Mouse (Mus musculus) gastrocnemius, adult 18-20 months (tissue): ENCODE data around the gene Acvr2b. TPM values are rescaled to one million over a fixed set of nuclear protein-coding genes. Genes with fewer than 3 reads are reported as not detected.
A peak's percentile ranks its signal among the peaks of the same experiment; 100 is the strongest.

Experiments
- DNase-seq: peaks from one replicate; pipeline ENCODE4 v3.0.0; 2021; ENCODE audit warnings: low spot score
- total RNA-seq, 2 experiments: library from RNA; stranded (reverse); gene quantifications; 2 replicates each; pipeline ENCODE4 v1.2.3; 2021

Acvr2b gene
- total RNA-seq, 2 experiments from 2014 or later: 12.4 to 14.1 TPM

- DNase-seq: peak; percentile 51
These were observed 6.0 kb downstream of the Acvr2b start for GRCm38 (mm10) chr9:119407884-119408283.

GRCm38 (mm10) chr9:119408898-119409664, 7.2 kb downstream of the Acvr2b start:
- DNase-seq: peak; percentile 80

DNA sequence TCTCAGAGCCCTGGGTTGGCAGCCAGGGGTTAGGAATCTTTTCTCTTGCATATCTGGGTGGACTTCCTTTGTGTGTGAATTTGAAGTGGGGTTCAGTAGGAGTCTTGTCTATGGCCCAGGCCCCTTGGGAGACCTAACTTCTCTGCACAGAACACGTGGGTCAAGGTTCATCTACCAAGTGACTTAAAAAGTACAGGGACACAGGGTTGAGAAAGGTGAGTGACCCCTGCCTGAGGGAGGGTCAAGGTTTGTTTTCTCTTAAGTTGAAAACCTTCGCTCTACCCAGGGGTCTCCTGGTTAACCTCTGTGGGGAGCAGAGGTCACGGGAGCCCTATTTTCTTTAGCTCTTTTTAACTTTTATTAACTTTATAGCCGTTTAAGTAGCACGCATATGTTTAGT, 7.9 kb downstream of the Acvr2b start:
- DNase-seq: no peak

DNA sequence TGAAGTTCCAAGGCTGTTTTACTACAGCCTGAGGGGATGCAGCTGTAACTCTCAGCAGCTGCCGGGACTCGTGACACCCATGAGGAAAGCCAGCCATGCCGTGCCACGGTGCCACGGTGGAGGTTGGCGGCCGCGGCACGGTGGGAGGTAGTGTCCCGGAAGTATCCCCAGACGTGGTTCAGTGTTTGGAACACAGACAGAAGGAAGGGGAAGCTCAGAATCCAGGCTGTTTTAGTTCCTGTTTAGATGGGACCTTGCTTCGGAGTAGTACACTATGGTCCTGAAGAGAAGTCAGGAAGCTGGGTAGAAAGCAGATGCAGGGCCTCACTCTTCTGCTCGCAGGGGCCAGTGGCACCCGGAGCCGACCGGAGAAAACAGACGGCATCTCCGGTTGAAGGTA, 16.1 kb downstream of the Acvr2b start:
- DNase-seq: no peak

DNA sequence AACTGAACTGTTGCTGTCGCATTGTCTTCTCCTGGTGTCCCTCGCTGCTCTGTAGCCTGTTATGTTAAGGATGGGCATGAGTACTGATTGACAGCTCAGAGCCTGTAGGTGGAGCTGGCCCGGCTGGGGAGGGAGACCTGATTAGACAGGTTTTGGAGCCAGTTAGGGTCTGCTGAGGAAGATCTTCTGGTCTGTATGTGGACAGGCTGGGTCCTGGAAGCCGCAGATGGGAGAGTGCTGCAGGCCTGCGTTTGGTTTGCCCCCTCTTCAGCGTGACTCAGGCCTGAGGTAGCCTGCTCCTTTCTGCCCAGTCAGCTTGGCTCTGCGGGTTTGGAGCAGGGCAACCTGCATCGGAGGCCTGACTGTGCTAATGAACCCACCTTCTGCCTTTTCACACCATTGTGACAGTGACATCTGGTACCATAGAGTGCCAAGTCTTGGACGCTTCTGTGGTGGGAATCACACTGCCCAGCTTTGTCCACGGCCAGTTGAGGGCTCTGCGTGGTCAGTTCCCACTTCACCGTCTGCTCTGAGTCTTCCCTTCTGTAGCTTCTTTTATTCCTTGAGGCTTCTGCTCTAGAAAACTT, 18.0 kb downstream of the Acvr2b start:
- DNase-seq: no peak

GRCm38 (mm10) chr9:119425217-119425975, 23.5 kb downstream of the Acvr2b start:
- peak; percentile 85 for DNase-seq

DNA sequence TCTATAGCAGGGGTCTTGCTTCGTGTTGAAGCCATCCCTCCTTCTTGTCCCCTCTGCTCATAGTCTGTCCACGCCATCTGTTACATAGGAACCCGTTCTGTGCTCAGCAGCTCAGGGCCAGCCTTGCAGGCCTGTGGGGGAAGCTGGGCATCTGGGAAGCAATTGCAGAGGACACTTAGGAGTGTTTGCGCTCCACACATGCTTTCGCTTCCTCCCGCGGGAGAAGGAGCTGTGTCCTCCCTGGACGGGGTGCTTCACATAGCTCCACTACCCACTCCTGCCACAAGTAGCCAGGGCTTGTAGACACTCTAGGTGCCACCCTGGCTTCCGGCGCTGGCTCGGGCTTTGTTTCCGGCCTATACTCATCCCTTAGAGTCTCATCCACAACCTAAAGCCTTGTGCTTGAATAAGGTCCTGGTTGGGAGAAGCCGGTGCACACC, 24.1 kb downstream of the Acvr2b start:
- DNase-seq: no peak

DNA sequence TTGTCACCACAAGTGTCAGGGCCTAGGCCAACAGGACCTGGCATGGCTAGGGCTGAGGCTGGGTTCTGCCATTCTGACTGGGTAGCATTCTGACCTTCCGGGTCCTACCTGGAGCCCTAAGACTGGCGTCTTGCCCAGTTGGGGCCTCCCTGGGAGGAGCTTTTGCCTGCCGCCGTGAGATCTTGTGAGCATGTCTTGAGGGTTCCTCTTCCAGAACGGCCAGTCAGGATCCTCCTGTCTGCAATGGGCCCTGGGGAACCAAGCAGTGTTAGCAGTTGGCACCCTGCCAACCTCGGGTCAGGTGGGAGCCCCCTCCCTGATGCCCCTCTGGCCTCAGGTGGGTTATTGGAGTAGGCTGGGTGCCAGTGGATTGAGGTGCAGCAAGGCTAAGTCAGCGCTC, 24.6 kb downstream of the Acvr2b start:
- DNase-seq: no peak

DNA sequence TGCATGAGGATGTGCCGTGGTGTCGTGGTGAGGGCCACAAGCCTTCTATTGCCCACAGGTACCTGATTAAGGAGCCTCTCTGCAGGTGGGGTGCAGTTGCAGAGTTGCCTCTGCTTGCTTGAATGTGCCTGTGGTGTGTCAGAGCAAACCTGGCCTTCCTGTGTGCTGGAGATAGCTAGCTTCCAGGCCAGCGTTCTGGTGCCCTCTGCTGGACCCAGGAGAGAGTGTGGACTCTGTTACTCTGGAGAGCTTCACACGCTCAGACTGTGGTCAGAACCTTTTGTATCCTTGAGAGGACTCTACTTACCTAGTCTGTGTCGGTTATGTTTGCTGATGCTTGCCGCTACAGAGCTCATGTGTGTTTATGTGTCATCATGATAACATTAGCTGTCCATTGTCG, 28.4 kb downstream of the Acvr2b start:
- DNase-seq: peak; percentile 84

GRCm38 (mm10) chr9:119435855-119436254, 33.9 kb downstream of the Acvr2b start:
- DNase-seq: no peak

GRCm38 (mm10) chr9:119438065-119438464, 36.1 kb downstream of the Acvr2b start:
- no peak for DNase-seq

- DNase-seq: peak; percentile 55
These were observed 36.6 kb downstream of the Acvr2b start for GRCm38 (mm10) chr9:119438498-119439000.

- peak; percentile 97 for DNase-seq
These were observed 43.0 kb downstream of the Acvr2b start, which contains the start of gene Exog for GRCm38 (mm10) chr9:119444738-119445429. TSS of gene Exog (plus strand) at chr9:119444943.

- no peak for DNase-seq
These were observed 43.8 kb downstream of the Acvr2b start for GRCm38 (mm10) chr9:119445737-119446136.

- no peak for DNase-seq
These were observed 54.0 kb downstream of the Acvr2b start for GRCm38 (mm10) chr9:119455967-119456366.

DNA sequence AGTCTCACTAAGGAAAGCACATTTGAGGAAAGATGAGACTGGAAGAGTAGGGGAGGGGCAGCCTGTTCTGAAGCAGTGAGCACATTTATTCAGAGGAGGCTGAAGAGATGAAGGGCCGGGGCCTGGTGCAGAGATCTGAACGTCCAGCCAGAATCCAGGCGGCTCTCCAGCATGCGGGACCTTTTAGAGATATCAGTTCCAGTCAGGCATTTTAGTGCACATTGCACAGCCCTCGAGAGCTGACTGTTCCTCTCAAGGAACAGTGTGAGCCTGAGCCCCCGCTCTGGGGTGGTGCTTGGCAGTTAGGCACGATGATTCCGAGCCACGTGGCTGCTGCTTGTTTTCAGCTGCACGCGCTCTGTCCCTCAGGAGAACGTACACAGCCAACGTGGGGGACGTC, 55.2 kb downstream of the Acvr2b start:
- no peak for DNase-seq

- peak; percentile 57 for DNase-seq
These were observed 58.5 kb downstream of the Acvr2b start for GRCm38 (mm10) chr9:119460410-119460809.

- DNase-seq: no peak
These were observed 63.1 kb downstream of the Acvr2b start for GRCm38 (mm10) chr9:119465056-119465455.

DNA sequence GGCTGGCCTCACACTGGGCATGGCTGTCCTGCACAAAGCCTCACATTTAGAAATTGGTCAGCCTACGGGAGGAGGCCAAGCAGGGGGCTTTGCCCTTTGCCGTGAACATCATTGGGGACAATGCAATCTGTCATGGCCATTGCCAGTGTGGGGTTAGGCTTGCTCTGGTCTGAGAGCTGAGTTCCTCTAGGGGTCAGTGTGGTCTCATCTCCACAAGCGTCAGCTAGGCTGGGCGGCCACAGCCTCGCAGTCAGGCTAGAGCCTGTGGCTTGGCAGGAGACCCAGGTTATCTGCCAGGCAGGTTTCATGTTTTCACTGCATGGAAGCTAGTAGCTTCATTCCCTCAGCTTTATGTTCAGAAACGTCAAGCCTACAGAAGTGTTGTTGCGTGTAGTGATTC, 63.7 kb downstream of the Acvr2b start:
- peak; percentile 79 for DNase-seq

DNA sequence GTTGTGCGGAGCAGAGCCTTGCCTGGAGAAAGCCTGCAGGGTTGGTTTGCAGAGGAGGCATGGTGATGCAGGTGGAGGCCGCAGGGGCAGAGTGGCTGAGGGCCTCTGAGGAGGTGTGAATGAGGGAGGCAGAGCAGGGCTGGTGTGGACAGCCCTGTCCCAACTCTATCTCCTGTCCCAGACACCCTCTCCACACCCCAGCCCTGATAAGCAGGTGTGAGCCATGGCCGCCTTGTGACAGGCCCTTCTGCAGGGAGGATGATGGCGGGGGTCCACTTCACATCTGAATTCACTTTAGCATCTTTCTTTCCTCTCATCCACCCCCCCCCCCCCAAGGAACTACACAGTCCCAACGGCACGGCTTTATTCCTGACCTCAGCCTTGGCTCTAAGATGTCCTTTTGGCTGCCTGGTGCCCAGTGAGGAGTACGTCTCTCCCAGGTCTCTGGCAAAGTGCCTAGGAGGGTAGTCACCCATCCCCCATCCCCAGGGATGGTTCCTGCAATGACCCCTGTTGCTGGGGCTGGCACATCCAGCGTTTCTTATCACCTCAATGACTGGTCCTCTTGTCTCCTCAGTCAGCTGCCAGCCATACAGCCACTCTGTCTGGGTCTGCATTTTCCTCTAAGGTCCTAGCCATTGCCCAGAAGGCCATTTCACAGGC, 67.9 kb downstream of the Acvr2b start:
- no peak for DNase-seq

GRCm38 (mm10) chr9:119472412-119472918, 70.5 kb downstream of the Acvr2b start:
- no peak for DNase-seq
